Mouse (Mus musculus) layer of hippocampus, postnatal 36 days (tissue): ENCODE data around the gene Ckap2l. TPM values are rescaled to one million over a fixed set of nuclear protein-coding genes. Genes with fewer than 3 reads are reported as not detected.

Source experiments
- DNase-seq, 2 experiments: peaks; one replicate each; pipeline ENCODE4 v3.0.0; 2022
- total RNA-seq, 2 experiments: library from RNA; stranded (reverse); gene quantifications; 2 replicates each; pipeline ENCODE4 v1.2.3; 2021

Ckap2l gene
- total RNA-seq, 2 experiments from 2014 or later, result 0.43 to 0.52 TPM

- DNase-seq, result no peak
Measured at GRCm38 (mm10) chr2:129261151-129261794, 35.7 kb downstream of the Ckap2l start.

GRCm38 (mm10) chr2:129260646-129261045, 36.4 kb downstream of the Ckap2l start:
- no peak for DNase-seq

- peak; percentile 35 to 51 for DNase-seq
Measured at GRCm38 (mm10) chr2:129258475-129259211, 38.4 kb downstream of the Ckap2l start.

- DNase-seq, result no peak
Measured at GRCm38 (mm10) chr2:129258056-129258455, 39.0 kb downstream of the Ckap2l start.

- no peak for DNase-seq
Measured at GRCm38 (mm10) chr2:129256006-129256405, 41.0 kb downstream of the Ckap2l start.

- no peak for DNase-seq
Measured at GRCm38 (mm10) chr2:129254076-129254475, 42.9 kb downstream of the Ckap2l start.

GRCm38 (mm10) chr2:129253631-129253970, 43.4 kb downstream of the Ckap2l start:
- DNase-seq, result no peak

- DNase-seq, result no peak
Measured at GRCm38 (mm10) chr2:129252836-129253630, 44.0 kb downstream of the Ckap2l start.

GRCm38 (mm10) chr2:129249321-129249720, 47.7 kb downstream of the Ckap2l start:
- no peak for DNase-seq

- DNase-seq, result no peak
Measured at GRCm38 (mm10) chr2:129247707-129248121, 49.3 kb downstream of the Ckap2l start.

- DNase-seq, result no peak
Measured at GRCm38 (mm10) chr2:129246924-129247323, 50.1 kb downstream of the Ckap2l start.

- no peak for DNase-seq
Measured at GRCm38 (mm10) chr2:129246436-129246835, 50.6 kb downstream of the Ckap2l start.

- no peak for DNase-seq
Measured at GRCm38 (mm10) chr2:129245618-129246017, 51.4 kb downstream of the Ckap2l start.

- DNase-seq, result no peak
Measured at GRCm38 (mm10) chr2:129244446-129245120, 52.4 kb downstream of the Ckap2l start.

- DNase-seq, result peak; percentile 18 to 27
Measured at GRCm38 (mm10) chr2:129243786-129244185, 53.2 kb downstream of the Ckap2l start.

GRCm38 (mm10) chr2:129243005-129243404, 54.0 kb downstream of the Ckap2l start:
- DNase-seq, result no peak

- no peak for DNase-seq
Measured at GRCm38 (mm10) chr2:129241845-129242833, 54.9 kb downstream of the Ckap2l start.

- peak in 1 of 2 experiments; percentile 40 for DNase-seq
Measured at GRCm38 (mm10) chr2:129240726-129241432, 56.1 kb downstream of the Ckap2l start.

- no peak for DNase-seq
Measured at GRCm38 (mm10) chr2:129236526-129236925, 60.5 kb downstream of the Ckap2l start.

- DNase-seq, result no peak
Measured at GRCm38 (mm10) chr2:129234731-129235130, 62.3 kb downstream of the Ckap2l start.
